Mouse (Mus musculus) liver, adult 2 months (tissue): ENCODE data around the gene Olfr463. TPM values are rescaled to one million over a fixed set of nuclear protein-coding genes. Genes with fewer than 3 reads are reported as not detected.

Source experiments
- DNase-seq: peaks from one replicate; pipeline ENCODE4 v3.0.0-alpha.2; 2011; ENCODE audit warnings: low read depth, low spot score; ENCODE audit errors: extremely low read depth
- H3K27ac ChIP-seq: fragments of 200-500 bp; replicated peaks from 2 replicates; pipeline ENCODE4 v1.5.1; 2012; ENCODE audit warnings: low read depth, mild to moderate bottlenecking, control low read depth, inconsistent platforms, low read length; ENCODE audit not compliant: insufficient read depth
- H3K27me3 ChIP-seq: fragments of 200-500 bp; 2 replicates; pipeline ENCODE4 v1.6.1; 2012; ENCODE audit warnings: mild to moderate bottlenecking, moderate library complexity, low read length, inconsistent platforms; ENCODE audit not compliant: control insufficient read depth, insufficient read depth
- H3K36me3 ChIP-seq: fragments of 200-500 bp; 2 replicates; pipeline ENCODE4 v1.6.1; 2012; ENCODE audit warnings: low read length, inconsistent platforms; ENCODE audit not compliant: control insufficient read depth, insufficient read depth
- H3K4me1 ChIP-seq: fragments of 200-500 bp; 2 replicates; pipeline ENCODE4 v1.6.1; 2011; ENCODE audit warnings: low read length; ENCODE audit not compliant: control insufficient read depth, insufficient read depth
- H3K4me3 ChIP-seq: fragments of 200-500 bp; 2 replicates; pipeline ENCODE4 v1.5.1; 2011; ENCODE audit warnings: low read depth, mild to moderate bottlenecking, control low read depth, low read length, moderate library complexity; ENCODE audit not compliant: insufficient read depth
- H3K79me2 ChIP-seq: fragments of 200-500 bp; 2 replicates; pipeline ENCODE4 v1.6.1; 2012; ENCODE audit warnings: inconsistent platforms, mild to moderate bottlenecking, low read length, moderate library complexity; ENCODE audit not compliant: control insufficient read depth, insufficient read depth
- H3K9ac ChIP-seq: fragments of 200-500 bp; 2 replicates; pipeline ENCODE4 v1.6.1; 2012; ENCODE audit warnings: low read depth, mild to moderate bottlenecking, control low read depth, inconsistent platforms, low read length
- CTCF ChIP-seq: fragments of 200-500 bp; IDR thresholded peaks from 2 replicates; pipeline ENCODE4 v1.5.1; 2011; ENCODE audit warnings: low read depth, low read length, control low read depth
- POLR2A ChIP-seq: fragments of 200-500 bp; IDR thresholded peaks from 2 replicates; pipeline ENCODE4 v1.6.1; 2011; ENCODE audit warnings: low read length, control low read depth; ENCODE audit not compliant: insufficient read depth; ENCODE audit errors: extremely low read depth
- WGBS: fragments of 180-500 bp; shearing (Covaris S2); methylation state at CpG from one replicate; pipeline ENCODE4 v1.1.7; 2018; 5-methylcytosine and 5-hydroxymethylcytosine counted together
- polyA plus RNA-seq: library from polyadenylated mRNA; depleted of rRNA; stranded (reverse); fragments of >200 nt; gene quantifications from 2 replicates; pipeline ENCODE4 v1.2.3, GENCODE M21; 2012
- total RNA-seq: library from RNA; depleted of rRNA; stranded (reverse); fragments of >200 nt; gene quantifications from 2 replicates; pipeline ENCODE4 v1.2.3, GENCODE M21; 2014

The Olfr463 gene
- total and polyA plus RNA-seq, 2 experiments, result not detected

DNA sequence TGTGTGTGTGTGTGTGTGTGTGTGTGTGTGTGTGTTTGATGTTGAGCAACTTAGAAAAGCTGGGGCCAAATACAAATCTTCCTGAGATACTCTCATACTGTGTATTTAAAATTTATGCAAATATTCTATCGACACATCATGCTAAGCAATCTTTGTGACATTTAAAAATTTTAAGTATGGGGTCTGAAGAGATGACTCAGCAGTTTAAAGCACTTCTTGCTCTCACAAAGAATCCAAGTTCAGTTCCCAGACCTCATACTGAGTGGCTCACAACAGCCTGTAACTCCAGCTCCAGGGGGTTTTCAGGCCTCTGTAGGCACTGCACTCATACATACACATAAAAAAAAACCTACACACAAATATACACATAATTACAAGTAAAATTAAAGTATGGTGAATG is 18.8 kb upstream of the Olfr463 start:
- no peak overlapping the region for H3K9ac ChIP-seq
- WGBS, result 71% methylated on average over 1 of the region's 1 CpGs

GRCm38 (mm10) chr11:87904331-87904730 is 7.1 kb upstream of the Olfr463 start:
- WGBS, result 83% methylated on average over 3 of the region's 3 CpGs
- H3K4me3 ChIP-seq, result no peak overlapping the region
- no peaks in the 10 kb centered on the region for H3K36me3 ChIP-seq
- no peak for DNase-seq
- H3K4me1 ChIP-seq, result no peaks in the 10 kb centered on the region
- no peak overlapping the region for H3K9ac ChIP-seq
- TF ChIP-seq CTCF (no peak), POLR2A (no peak)
- no peak overlapping the region for H3K27ac ChIP-seq
- no peaks in the 10 kb centered on the region for H3K27me3 ChIP-seq
- no peaks in the 10 kb centered on the region for H3K79me2 ChIP-seq

More for the DNA sequence above, 18.8 kb upstream of the Olfr463 start:
- no peaks in the 10 kb centered on the region for H3K4me1 ChIP-seq
- TF ChIP-seq POLR2A, result no peak
- no peak overlapping the region for H3K4me3 ChIP-seq
- DNase-seq, result no peak
- H3K36me3 ChIP-seq, result no peaks in the 10 kb centered on the region
- H3K27me3 ChIP-seq, result no peaks in the 10 kb centered on the region
- H3K79me2 ChIP-seq, result no peaks in the 10 kb centered on the region
- H3K27ac ChIP-seq, result no peak overlapping the region

- 88% methylated on average over 6 of the region's 6 CpGs for WGBS
- Histone ChIP-seq H3K27me3 (no peaks in the 10 kb centered on the region), H3K4me1 (no peaks in the 10 kb centered on the region), H3K9ac (no peak within 1 kb of the TSS), H3K4me3 (no peak within 1 kb of the TSS), H3K27ac (no peak within 1 kb of the TSS), H3K79me2 (no peaks in the 10 kb centered on the region), H3K36me3 (no peaks in the 10 kb centered on the region)
- TF ChIP-seq POLR2A, result no peak
- TF ChIP-seq CTCF, result no peak
- no peak for DNase-seq
These were observed 5.0 kb downstream of the Olfr463 start, which contains the start of gene Olfr462 for GRCm38 (mm10) chr11:87892168-87892567. Gene Olfr462, minus strand, starts transcription at chr11:87892268.

DNA sequence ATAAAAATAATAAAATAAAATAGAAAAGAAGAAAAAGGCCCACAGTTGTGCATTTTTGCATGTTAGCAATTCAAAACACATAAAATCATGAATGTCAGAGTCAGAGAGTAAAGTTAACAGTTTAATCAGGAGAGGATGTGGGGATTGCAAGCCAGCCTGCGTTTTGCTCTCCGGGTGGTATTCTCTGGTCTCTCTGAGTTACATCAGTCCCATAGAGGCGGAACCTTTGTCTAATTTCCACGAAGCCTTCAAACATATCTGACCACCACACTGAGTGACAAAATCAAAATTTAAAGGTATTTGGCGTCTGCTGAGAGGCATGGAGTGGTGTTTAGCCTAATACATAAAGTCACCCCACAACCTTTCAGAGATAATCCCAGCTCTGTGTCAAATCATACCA is 12.3 kb downstream of the Olfr463 start:
- no peaks in the 10 kb centered on the region for H3K27me3 ChIP-seq
- TF ChIP-seq CTCF, result no peak
- no peak for TF ChIP-seq POLR2A
- no peak overlapping the region for H3K4me3 ChIP-seq
- H3K36me3 ChIP-seq, result no peaks in the 10 kb centered on the region
- H3K9ac ChIP-seq, result no peak overlapping the region
- DNase-seq, result no peak
- H3K27ac ChIP-seq, result no peak overlapping the region
- 68% methylated on average over 5 of the region's 5 CpGs for WGBS
- H3K4me1 ChIP-seq, result no peaks in the 10 kb centered on the region
- no peaks in the 10 kb centered on the region for H3K79me2 ChIP-seq

DNA sequence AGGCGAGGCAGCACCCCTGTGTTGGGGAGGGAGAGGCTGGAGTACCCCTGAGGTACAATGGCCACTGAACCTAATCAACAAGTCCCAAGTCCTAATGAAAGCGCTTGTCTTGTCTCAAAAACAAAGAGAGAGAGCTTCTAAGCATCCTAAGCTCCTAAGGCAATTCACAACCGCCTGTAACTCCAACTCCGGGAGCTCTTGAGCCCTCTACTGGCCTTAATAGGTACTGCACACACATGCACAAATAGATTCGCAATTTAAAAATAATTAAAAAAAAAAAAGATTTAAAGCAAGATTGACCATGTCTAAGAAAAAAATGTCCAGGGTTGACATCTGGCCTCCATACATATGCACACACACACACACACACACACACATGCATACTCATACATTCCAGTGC is 13.7 kb downstream of the Olfr463 start:
- 42% methylated on average over 5 of the region's 5 CpGs for WGBS

DNA sequence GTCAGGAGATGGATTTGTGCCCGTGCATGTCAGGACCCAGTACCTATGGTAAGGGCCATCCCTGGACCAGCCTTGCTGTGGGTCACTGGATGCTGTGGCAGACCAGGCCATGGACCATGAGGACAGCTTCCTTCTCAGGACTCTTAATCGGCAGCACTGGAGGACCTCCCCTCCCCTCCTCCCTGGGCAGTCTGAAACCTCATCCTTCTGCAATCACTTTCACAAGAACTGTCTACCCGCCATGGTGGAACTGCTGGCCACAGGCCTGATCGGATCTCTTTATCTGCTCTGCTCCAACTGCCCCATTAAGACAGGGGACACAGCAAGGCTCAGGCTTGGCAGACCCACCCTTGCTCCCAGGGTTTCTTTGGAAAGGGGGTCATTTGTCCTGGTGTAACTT is 15.5 kb downstream of the Olfr463 start:
- H3K27me3 ChIP-seq, result no peaks in the 10 kb centered on the region
- no peaks in the 10 kb centered on the region for H3K4me1 ChIP-seq
- 67% methylated on average over 4 of the region's 4 CpGs for WGBS
- no peak for DNase-seq
- no peak overlapping the region for H3K27ac ChIP-seq
- no peak for TF ChIP-seq POLR2A
- TF ChIP-seq CTCF, result no peak
- no peak overlapping the region for H3K4me3 ChIP-seq
- no peaks in the 10 kb centered on the region for H3K36me3 ChIP-seq
- H3K79me2 ChIP-seq, result no peaks in the 10 kb centered on the region
- H3K9ac ChIP-seq, result no peak overlapping the region

More for the DNA sequence above, 13.7 kb downstream of the Olfr463 start:
- Histone ChIP-seq H3K79me2 (no peaks in the 10 kb centered on the region), H3K9ac (no peak overlapping the region), H3K27me3 (no peaks in the 10 kb centered on the region), H3K4me1 (no peaks in the 10 kb centered on the region), H3K36me3 (no peaks in the 10 kb centered on the region), H3K4me3 (no peak overlapping the region), H3K27ac (no peak overlapping the region)
- peak; percentile 4; the same call in 1 of the 2 replicates for TF ChIP-seq CTCF
- no peak for TF ChIP-seq POLR2A
- DNase-seq, result peak; percentile 9
